Mouse (Mus musculus) cerebral cortex, adult 2 months (tissue): ENCODE measurements around the gene Smyd4.

Experiments used
- WGBS: fragments of 180-500 bp; shearing (Covaris S2); methylation state at CpG from one replicate; pipeline ENCODE4 v1.1.7; 2018; 5-methylcytosine and 5-hydroxymethylcytosine counted together

The Smyd4 gene

DNA sequence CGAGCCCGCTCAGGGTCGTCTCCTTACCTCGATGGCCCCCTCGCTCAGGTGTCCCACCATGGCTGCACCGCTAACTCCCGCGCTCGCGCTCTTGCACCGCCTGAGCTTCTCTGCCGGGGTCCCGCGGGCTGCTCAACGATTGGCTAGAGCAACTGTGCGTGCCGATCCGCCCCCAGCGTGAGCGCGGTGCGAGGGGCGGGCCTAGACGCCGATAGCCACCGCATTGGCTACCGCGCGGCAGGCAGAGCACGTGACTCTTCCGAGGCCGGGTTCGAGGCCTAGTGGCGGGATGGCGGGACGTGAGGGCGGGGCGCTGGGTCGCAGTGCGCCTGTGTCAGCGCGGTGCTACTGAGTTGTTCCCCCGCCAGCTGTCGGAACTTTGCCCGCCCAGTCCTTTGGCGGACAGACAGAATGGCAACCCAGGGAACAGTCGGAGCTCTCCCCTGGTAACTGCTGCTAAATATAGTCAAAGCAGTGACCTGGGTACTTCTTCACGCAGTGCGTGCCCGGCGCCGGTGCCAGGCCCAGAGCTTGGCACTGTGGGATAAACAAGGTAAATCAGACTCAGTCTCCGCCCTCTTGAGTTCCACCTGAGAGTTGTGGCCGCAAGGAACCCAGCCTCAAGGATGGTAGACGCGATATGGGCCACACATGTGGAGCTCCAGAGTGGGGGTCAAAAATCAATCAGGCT is at the start of gene Smyd4, which contains the start of gene Rpa1:
Gene Smyd4, plus strand, starts transcription at position 235 of the 691 bp plus-strand sequence.
Gene Rpa1, minus strand, starts transcription at position 126 of the 691 bp plus-strand sequence.
- under 1% methylated on average over 56 of the region's 56 CpGs for WGBS

GRCm38 (mm10) chr11:75298491-75298890 is 49.7 kb upstream of the Smyd4 start:
- WGBS, result 63% methylated on average over 11 of the region's 11 CpGs

- 70% methylated on average over 10 of the region's 10 CpGs for whole genome bisulfite sequencing
Observed at GRCm38 (mm10) chr11:75299786-75300185, 48.4 kb upstream of the Smyd4 start.

- 75% methylated on average over 9 of the region's 9 CpGs for WGBS
Observed at GRCm38 (mm10) chr11:75300954-75301353, 47.3 kb upstream of the Smyd4 start.

DNA sequence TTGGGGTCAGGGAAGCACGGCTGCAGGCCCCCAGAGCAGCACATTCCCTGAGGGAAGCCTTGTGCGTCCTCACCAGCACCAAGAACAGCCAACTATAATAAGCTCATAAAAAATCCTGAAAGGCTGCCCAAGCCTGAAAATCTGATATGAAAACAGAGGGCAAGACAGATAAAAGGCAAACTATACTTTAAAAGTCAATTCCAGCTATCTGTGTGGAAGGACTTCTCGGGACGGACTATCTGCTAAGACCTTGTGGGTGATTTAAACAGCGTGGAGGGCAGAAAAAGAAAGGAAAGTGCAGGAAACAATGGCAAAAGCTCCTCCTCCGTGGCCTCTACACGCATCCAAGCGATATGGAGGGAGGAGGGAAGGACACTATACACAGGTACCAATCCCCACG is 43.4 kb upstream of the Smyd4 start:
- WGBS, result 86% methylated on average over 9 of the region's 9 CpGs

GRCm38 (mm10) chr11:75308650-75309049 is 39.6 kb upstream of the Smyd4 start:
- 38% methylated on average over 4 of the region's 4 CpGs for WGBS

DNA sequence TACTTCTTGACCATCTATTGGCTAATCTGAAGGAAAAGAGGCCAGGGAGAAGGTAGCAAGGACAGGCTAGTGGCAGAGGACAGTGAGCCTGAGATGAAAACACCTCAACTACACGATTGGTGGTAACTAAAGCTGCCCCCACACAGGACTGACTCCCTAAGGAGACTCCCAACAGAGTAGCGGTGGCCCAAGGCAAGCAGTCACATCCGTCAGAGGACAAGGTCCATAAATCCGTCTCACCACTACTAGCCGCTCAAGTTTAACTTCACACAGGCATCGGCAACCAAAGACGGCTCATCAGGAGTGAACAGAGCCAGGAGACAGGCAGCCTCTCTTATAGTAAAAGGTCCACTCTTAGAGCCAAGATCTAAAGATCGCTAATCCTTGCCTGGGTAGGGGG is 37.4 kb upstream of the Smyd4 start:
- 95% methylated on average over 8 of the region's 8 CpGs for WGBS

DNA sequence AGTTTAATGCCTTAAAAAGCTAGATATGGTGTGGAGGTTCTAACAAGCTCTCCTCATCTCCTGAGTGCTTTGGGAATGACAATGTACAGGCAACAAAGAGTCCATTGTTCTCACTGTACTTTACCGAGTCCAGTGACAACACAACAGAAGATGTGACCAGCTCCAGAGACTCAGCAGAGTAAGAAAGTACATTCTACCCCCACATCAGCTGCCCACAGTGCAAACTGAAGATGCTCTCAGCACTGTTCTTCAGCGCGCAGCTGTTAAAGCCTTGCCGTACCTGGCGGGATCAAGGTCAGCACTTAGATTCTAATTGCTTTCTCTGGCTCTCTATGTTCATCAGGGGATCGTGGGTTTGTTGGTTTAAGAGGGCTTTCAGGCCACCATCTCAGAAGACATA is 36.5 kb upstream of the Smyd4 start:
- 68% methylated on average over 6 of the region's 6 CpGs for WGBS

DNA sequence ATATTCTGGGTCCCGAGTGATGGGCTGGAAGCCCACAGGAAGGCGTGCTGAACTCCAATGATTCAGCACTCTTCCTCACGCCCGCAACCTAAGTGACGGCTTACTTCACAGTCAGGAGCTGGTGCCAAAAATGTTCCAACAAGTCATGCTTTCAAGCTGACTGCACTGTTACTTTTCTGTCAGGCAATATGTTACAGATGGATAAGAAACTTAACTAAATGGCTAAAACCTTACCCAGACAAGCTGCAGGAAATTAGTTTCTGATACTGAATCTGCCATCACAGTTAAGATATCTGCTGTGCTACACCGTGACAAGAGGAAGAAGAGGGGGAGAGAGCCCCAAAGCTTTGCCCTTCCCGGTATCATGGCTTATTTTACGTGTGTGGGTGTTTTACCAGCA is 34.4 kb upstream of the Smyd4 start:
- 58% methylated on average over 8 of the region's 8 CpGs for WGBS

- WGBS, result 69% methylated on average over 14 of the region's 14 CpGs
Observed at GRCm38 (mm10) chr11:75318351-75319221, 29.6 kb upstream of the Smyd4 start.

DNA sequence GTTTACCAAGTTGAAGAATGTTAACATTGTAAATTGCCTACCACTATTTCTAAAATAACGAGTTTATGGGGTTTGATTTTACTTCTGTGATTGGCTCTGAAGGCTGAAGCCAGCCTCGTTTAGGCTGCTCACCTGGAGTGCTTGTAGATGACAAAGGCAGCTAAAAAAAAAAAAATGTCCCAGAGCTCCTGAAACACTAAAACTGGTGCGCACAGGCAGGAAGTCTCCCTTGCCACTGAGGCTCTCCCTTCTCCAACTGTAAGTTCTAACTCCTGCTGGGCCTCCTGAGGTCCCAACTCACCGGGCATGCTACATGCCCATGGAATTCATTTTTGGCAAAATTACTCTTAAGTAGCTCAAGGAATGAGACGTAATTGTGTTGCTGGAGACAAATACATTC is 29.0 kb upstream of the Smyd4 start:
- 75% methylated on average over 5 of the region's 5 CpGs for WGBS

DNA sequence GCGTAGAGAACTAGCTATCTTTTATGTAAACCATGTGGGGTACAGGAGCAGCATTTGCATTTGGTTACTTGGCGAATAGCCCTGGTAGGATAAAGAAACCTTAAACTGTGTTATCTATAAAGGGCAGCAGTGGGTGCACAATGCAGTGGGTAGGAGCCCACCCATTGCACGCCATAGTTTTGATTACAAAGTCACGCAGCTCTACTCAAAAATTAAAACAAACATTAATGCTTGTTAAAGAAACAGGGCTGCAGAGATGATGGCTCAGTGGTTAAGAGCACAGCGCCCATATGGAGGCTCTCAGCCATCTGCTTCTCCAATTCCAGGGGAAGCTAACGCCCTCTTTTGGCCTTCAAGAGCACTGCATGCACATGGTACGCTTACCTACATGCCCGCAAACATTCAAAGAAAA is 24.9 kb upstream of the Smyd4 start:
- 76% methylated on average over 8 of the region's 8 CpGs for WGBS

DNA sequence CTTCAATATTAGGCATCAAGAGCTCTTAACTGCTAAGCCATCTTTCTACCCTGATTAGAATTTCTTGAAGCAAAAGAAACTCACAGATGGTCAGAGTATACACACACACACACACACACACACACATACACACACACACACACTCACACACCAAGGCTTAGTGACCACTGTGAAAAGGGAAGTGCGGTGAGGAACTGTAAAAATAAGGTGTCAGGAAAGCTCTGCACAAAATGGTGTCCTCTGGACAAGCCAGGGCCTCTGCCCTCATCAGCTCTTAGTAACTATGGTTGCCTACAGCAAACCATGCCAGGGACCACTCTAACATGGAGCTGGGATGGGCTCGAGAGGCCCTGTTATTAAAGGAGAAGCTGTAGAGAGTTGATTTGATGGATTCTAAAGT is 23.8 kb upstream of the Smyd4 start:
- 91% methylated on average over 2 of the region's 2 CpGs for WGBS

- 68% methylated on average over 16 of the region's 16 CpGs for WGBS
Observed at GRCm38 (mm10) chr11:75325116-75325968, 22.9 kb upstream of the Smyd4 start.

DNA sequence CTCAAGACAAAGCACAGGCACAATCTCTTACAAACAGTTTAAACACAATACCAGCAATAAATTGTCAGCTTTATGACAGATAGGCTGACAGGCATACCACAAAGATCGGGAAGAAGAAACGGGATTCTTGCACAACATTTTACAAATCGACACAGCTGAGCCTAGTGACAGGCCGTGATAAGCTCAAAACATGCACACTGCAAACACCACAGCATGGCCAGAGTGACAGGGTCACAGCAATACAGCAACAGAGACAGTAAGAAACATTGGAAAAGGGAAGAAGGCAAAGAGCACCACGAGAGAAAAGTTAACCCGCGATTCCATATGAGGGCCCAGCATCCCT is 22.3 kb upstream of the Smyd4 start:
- WGBS, result 85% methylated on average over 7 of the region's 7 CpGs

- WGBS, result 42% methylated on average over 8 of the region's 8 CpGs
Observed at GRCm38 (mm10) chr11:75336676-75337075, 11.6 kb upstream of the Smyd4 start.

GRCm38 (mm10) chr11:75337246-75337645 is 11.0 kb upstream of the Smyd4 start:
- 82% methylated on average over 7 of the region's 7 CpGs for WGBS

DNA sequence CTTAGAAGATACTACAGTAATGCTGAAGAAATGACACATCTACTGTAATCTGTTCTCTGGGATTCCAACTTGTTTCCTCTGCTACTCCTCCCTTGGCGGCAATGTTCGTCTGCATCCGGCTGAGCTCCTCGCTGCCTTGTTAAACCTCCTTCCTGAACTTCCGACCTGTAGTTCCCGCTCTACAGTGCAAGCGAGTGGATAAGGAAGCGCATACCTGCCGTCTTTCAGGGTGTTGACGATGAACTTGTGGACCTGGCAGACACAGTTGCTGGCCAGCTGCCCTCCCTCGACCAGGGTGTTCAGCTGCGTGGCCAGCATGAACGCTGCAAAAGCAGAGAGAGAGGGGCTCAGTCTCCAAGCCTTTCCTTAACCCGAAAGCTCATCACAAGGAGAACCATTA is 8.2 kb upstream of the Smyd4 start:
- WGBS, result 77% methylated on average over 14 of the region's 14 CpGs

DNA sequence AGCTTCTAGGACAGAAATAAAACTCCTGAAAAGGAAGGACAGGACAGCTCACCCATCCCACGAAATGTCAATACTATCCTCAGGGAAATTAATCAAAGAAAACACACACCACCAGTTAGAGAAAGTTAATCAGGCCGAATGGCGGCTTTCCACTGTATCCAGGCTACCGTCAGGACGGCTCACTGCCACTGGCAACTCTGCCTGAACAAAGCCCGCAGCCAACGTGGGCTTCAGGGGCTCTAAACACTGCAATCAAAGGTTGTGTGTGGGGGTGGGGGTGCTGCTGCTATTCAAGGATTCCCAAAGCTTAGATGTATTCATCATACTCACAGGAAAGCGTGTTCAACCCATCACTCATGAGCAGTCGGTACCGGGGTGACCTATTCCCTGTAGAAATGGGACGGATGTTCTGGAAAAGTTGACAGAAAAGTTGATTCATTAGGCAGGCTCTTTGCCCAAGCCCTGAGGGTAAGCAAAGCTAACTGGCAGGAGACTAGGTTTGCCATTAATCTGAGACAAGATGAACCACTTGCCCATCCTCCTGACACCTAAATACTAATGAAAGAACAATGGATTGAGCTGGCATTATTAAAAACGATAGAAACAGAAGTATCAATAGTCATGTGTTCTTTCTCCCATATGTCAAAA is 7.4 kb upstream of the Smyd4 start:
- 65% methylated on average over 12 of the region's 12 CpGs for WGBS

- 93% methylated on average over 2 of the region's 2 CpGs for WGBS
Observed at GRCm38 (mm10) chr11:75343096-75343495, 5.1 kb upstream of the Smyd4 start.

GRCm38 (mm10) chr11:75344163-75344562 is 4.1 kb upstream of the Smyd4 start:
- WGBS, result 74% methylated on average over 2 of the region's 2 CpGs

DNA sequence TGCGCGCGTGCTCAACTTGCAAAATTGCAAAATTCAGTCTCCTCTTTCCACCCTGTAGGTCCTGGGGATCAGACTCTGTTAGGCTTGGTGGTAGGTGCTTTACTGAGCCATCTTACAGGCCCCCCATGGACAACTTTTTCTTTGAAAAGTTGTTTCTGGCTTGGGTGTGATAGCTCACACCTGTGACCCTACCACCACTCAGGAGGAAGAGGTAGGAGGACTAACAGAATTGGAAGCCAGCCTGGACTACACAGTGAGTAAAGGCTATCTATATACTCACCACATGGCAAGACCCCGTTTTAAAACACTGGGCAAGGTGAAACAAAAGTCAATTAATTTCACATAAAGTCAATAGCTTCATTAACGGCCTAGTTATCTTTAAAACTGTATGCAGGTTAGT is 3.5 kb upstream of the Smyd4 start:
- WGBS, result 92% methylated on average over 5 of the region's 5 CpGs
